Comparison of ENCODE assay signal across 31 mouse cellular contexts in the genomic region with DNA sequence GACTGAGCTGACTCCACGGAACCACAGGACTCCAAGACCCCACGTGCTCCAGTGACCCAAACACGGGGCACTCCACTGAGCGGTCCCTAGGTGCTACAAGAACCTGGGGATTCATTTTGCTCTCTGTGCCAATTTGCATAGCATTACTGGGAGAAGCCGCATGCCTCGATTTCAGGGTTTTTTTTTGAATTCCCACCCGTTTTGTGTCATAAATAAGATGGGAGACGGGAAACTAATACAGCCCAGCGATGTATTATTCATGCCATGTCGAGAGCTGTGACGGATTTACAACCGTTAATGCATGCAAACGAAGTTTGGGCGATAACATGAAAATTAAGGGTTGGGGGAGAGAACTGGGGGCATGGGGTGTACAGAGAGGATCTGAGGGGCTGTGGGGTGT.
DNase-seq lines count a peak whose midpoint lies in the region; ATAC-seq and TF ChIP-seq lines count a peak whose summit lies in the region.
"Had no signal": no experiment of that assay in that cellular context is flagged by ENCODE, and none has a peak within 500 bp of the region (broad histone marks: within the 10 kb centered on the region; RNA-seq: fewer than 3 reads in every experiment).

No protein-coding gene starts in this region.

- no peak overlapping the region for H3K9ac ChIP-seq in forebrain, embryonic 13.5 days
- no peak overlapping the region for H3K9ac ChIP-seq in neural tube, embryonic 14.5 days (replicated peaks; ENCODE audit: low read depth, low read length)
- H3K9ac ChIP-seq in neural tube, embryonic 15.5 days (replicated peaks), result no peak overlapping the region
- no peak overlapping the region for H3K9ac ChIP-seq in midbrain, embryonic 14.5 days (replicated peaks; ENCODE audit: low read length)
- no peak overlapping the region for H3K9ac ChIP-seq in intestine, postnatal 0 days (ENCODE audit: low read depth, low read length)
- H3K9ac ChIP-seq: heart, embryonic 12.5 days; hindbrain, embryonic 15.5 days; kidney, embryonic 15.5 days; limb, embryonic 13.5 days; liver, postnatal 0 days; neural tube, embryonic 12.5 days; stomach, embryonic 15.5 days had no signal

- no peak for ATAC-seq in forebrain, embryonic 13.5 days
- no peak for ATAC-seq in neural tube, embryonic 14.5 days (ENCODE audit: low read depth)
- no peak for ATAC-seq in neural tube, embryonic 15.5 days (ENCODE audit: low FRiP score)
- ATAC-seq in midbrain, embryonic 14.5 days (ENCODE audit: low FRiP score, low TSS enrichment), result no peak
- ATAC-seq in intestine, postnatal 0 days, result no peak
- ATAC-seq: inflammation-experienced regulatory T-cells, adult 6 months; liver, postnatal 0 days; lung, postnatal 0 days had no signal

- H3K4me1 ChIP-seq in forebrain, embryonic 13.5 days, result peaks cover 37% of the 10 kb centered on the region
- peaks cover 45% of the 10 kb centered on the region for H3K4me1 ChIP-seq in forebrain, embryonic 10.5 days
- H3K4me1 ChIP-seq in neural tube, embryonic 14.5 days (ENCODE audit: control insufficient read depth, insufficient read depth, low read length), result peaks cover 16% of the 10 kb centered on the region
- H3K4me1 ChIP-seq in neural tube, embryonic 15.5 days, result peaks cover 46% of the 10 kb centered on the region
- H3K4me1 ChIP-seq in midbrain, embryonic 14.5 days (ENCODE audit: control insufficient read depth, insufficient read depth, low read length), result peaks cover 38% of the 10 kb centered on the region
- H3K4me1 ChIP-seq in intestine, postnatal 0 days (replicated peaks; ENCODE audit: control insufficient read depth, insufficient read depth, low read length), result no peaks in the 10 kb centered on the region

- H3K27ac ChIP-seq in forebrain, embryonic 13.5 days, result peak overlapping the region; percentile 51; the same call in 1 of the 2 replicates
- no peak overlapping the region for H3K27ac ChIP-seq in forebrain, embryonic 10.5 days
- H3K27ac ChIP-seq in neural tube, embryonic 14.5 days (ENCODE audit: low read depth, low read length), result peak overlapping the region; percentile 39; the same call in 1 of the 2 replicates
- no peak overlapping the region for H3K27ac ChIP-seq in neural tube, embryonic 15.5 days (replicated peaks)
- H3K27ac ChIP-seq in midbrain, embryonic 14.5 days (replicated peaks; ENCODE audit: low read depth, low read length), result peak overlapping the region; percentile 61; the same call in 1 of the 2 replicates
- no peak overlapping the region for H3K27ac ChIP-seq in intestine, postnatal 0 days (ENCODE audit: low read depth, low read length)
- H3K27ac ChIP-seq: gastrocnemius, adult 2 months; heart, adult 2 months; hindbrain, embryonic 15.5 days; kidney, embryonic 15.5 days; layer of hippocampus, adult 2 months; limb, embryonic 13.5 days; neural tube, embryonic 12.5 days; stomach, embryonic 15.5 days had no signal

- peaks cover 53% of the 10 kb centered on the region for H3K36me3 ChIP-seq in forebrain, embryonic 13.5 days (ENCODE audit: poor library complexity, severe bottlenecking)
- H3K36me3 ChIP-seq in forebrain, embryonic 10.5 days (replicated peaks), result peaks cover 71% of the 10 kb centered on the region
- 0 out of 2 replicates have a peak, but pooled peaks cover under 1% of the 10 kb centered on the region for H3K36me3 ChIP-seq in neural tube, embryonic 14.5 days (ENCODE audit: control insufficient read depth, insufficient read depth, low read length)
- H3K36me3 ChIP-seq in neural tube, embryonic 15.5 days, result peaks cover 6% of the 10 kb centered on the region; the same call in 1 of the 2 replicates
- peaks cover 10% of the 10 kb centered on the region for H3K36me3 ChIP-seq in midbrain, embryonic 14.5 days (ENCODE audit: control insufficient read depth, insufficient read depth, low read length)
- peaks cover 8% of the 10 kb centered on the region; the same call in 1 of the 2 replicates for H3K36me3 ChIP-seq in intestine, postnatal 0 days (ENCODE audit: control insufficient read depth, insufficient read depth)
- H3K36me3 ChIP-seq: hindbrain, embryonic 15.5 days had no signal

- 55% methylated on average over 14 of the region's 14 CpGs for WGBS in forebrain, embryonic 13.5 days
- WGBS in forebrain, embryonic 10.5 days, result 88% methylated on average over 14 of the region's 14 CpGs
- WGBS in neural tube, embryonic 14.5 days, result 31% methylated on average over 14 of the region's 14 CpGs
- WGBS in neural tube, embryonic 15.5 days, result 26% methylated on average over 14 of the region's 14 CpGs
- WGBS in midbrain, embryonic 14.5 days, result 37% methylated on average over 14 of the region's 14 CpGs
- 85% methylated on average over 14 of the region's 14 CpGs for WGBS in intestine, postnatal 0 days

- no peaks in the 10 kb centered on the region for H3K9me3 ChIP-seq in forebrain, embryonic 13.5 days (replicated peaks)
- no peaks in the 10 kb centered on the region for H3K9me3 ChIP-seq in forebrain, embryonic 10.5 days
- no peaks in the 10 kb centered on the region for H3K9me3 ChIP-seq in neural tube, embryonic 14.5 days (ENCODE audit: control insufficient read depth, low read length)
- H3K9me3 ChIP-seq in neural tube, embryonic 15.5 days (replicated peaks), result no peaks in the 10 kb centered on the region
- H3K9me3 ChIP-seq in midbrain, embryonic 14.5 days (ENCODE audit: control insufficient read depth, low read length), result no peaks in the 10 kb centered on the region
- H3K9me3 ChIP-seq in intestine, postnatal 0 days (ENCODE audit: control insufficient read depth), result no peaks in the 10 kb centered on the region
- H3K9me3 ChIP-seq: G1E; heart, embryonic 12.5 days; hindbrain, embryonic 15.5 days; kidney, embryonic 15.5 days; limb, embryonic 13.5 days; neural tube, embryonic 12.5 days; stomach, embryonic 15.5 days had no signal

- no peak for DNase-seq in forebrain, embryonic 10.5 days (ENCODE audit: extremely low spot score, low spot score)
- peak; percentile 63 for DNase-seq in midbrain, embryonic 14.5 days
- no peak for DNase-seq in right cerebral cortex, postnatal 4 days
- DNase-seq: adrenal gland, adult 8-10 months; cerebellum, adult 8-10 months; cerebellum, postnatal 25 days; gastrocnemius, adult 2 months; heart, adult 2 months; heart, postnatal 4 days; kidney, adult 18-20 months; kidney, postnatal 36 days; liver, postnatal 0 days; lung, postnatal 4 days; retina, postnatal 1 day; right cerebral cortex, postnatal 14 days; thymus, postnatal 14 days had no signal

- TF ChIP-seq CTCF in intestine, postnatal 0 days (IDR thresholded peaks at IDR 0.05; ENCODE audit: low read depth), result no peak

- no peaks in the 10 kb centered on the region for H3K27me3 ChIP-seq in forebrain, embryonic 13.5 days
- H3K27me3 ChIP-seq in forebrain, embryonic 10.5 days (ENCODE audit: poor library complexity, severe bottlenecking), result no peaks in the 10 kb centered on the region
- no peaks in the 10 kb centered on the region for H3K27me3 ChIP-seq in neural tube, embryonic 14.5 days (ENCODE audit: control insufficient read depth, insufficient read depth, low read length)
- no peaks in the 10 kb centered on the region for H3K27me3 ChIP-seq in neural tube, embryonic 15.5 days (replicated peaks)
- H3K27me3 ChIP-seq in midbrain, embryonic 14.5 days (ENCODE audit: control insufficient read depth, insufficient read depth, low read length), result no peaks in the 10 kb centered on the region
- H3K27me3 ChIP-seq in intestine, postnatal 0 days (replicated peaks; ENCODE audit: control insufficient read depth, insufficient read depth, low read length), result no peaks in the 10 kb centered on the region
- H3K27me3 ChIP-seq: hindbrain, embryonic 15.5 days; kidney, embryonic 15.5 days; limb, embryonic 13.5 days; neural tube, embryonic 12.5 days; stomach, embryonic 15.5 days had no signal

- no peak overlapping the region for H3K4me2 ChIP-seq in forebrain, embryonic 13.5 days
- no peak overlapping the region for H3K4me2 ChIP-seq in neural tube, embryonic 14.5 days (ENCODE audit: low read depth, low read length)
- no peak overlapping the region for H3K4me2 ChIP-seq in neural tube, embryonic 15.5 days
- H3K4me2 ChIP-seq in midbrain, embryonic 14.5 days (ENCODE audit: low read length), result no peak overlapping the region
- no peak overlapping the region for H3K4me2 ChIP-seq in intestine, postnatal 0 days (replicated peaks; ENCODE audit: low read depth)
- H3K4me2 ChIP-seq: heart, embryonic 12.5 days; hindbrain, embryonic 15.5 days; kidney, embryonic 15.5 days; limb, embryonic 13.5 days; liver, embryonic 11.5 days; neural tube, embryonic 12.5 days; stomach, embryonic 15.5 days had no signal

- H3K4me3 ChIP-seq in forebrain, embryonic 13.5 days, result no peak overlapping the region
- no peak overlapping the region for H3K4me3 ChIP-seq in forebrain, embryonic 10.5 days
- no peak overlapping the region for H3K4me3 ChIP-seq in neural tube, embryonic 14.5 days (ENCODE audit: low read depth, low read length)
- H3K4me3 ChIP-seq in neural tube, embryonic 15.5 days (replicated peaks), result no peak overlapping the region
- H3K4me3 ChIP-seq in midbrain, embryonic 14.5 days (replicated peaks; ENCODE audit: low read depth, low read length), result no peak overlapping the region
- no peak overlapping the region for H3K4me3 ChIP-seq in intestine, postnatal 0 days (ENCODE audit: low read depth, low read length)
- H3K4me3 ChIP-seq: gastrocnemius, adult 2 months; heart, adult 2 months; heart, embryonic 12.5 days; hindbrain, embryonic 15.5 days; kidney, embryonic 15.5 days; layer of hippocampus, adult 2 months; limb, embryonic 13.5 days; neural tube, embryonic 12.5 days; stomach, embryonic 15.5 days had no signal

Comparison
In these comparisons a context has a peak if more than half of its experiments do, and no peak if none do; other contexts are left out.
1. H3K27ac ChIP-seq: peak in forebrain, embryonic 13.5 days (single experiment), neural tube, embryonic 14.5 days (single experiment) and midbrain, embryonic 14.5 days (single experiment); none in forebrain, embryonic 10.5 days (single experiment), neural tube, embryonic 15.5 days (single experiment) and intestine, postnatal 0 days (single experiment).